Mouse (Mus musculus) E14TG2a.4 (cell line): Measurements from ENCODE around the gene Wif1.

Experiments used
- CTCF ChIP-seq: conservative IDR thresholded peaks from 2 replicates; pipeline ENCODE4 v1.5.1; 2014; ENCODE audit warnings: low read length
- NANOG ChIP-seq: IDR thresholded peaks from 2 replicates; pipeline ENCODE4 v1.6.1; 2014; ENCODE audit warnings: borderline replicate concordance, low read length, mixed read lengths

- TF ChIP-seq CTCF = no peak
- no peak for TF ChIP-seq NANOG
Measured at GRCm38 (mm10) chr10:121068003-121068402, 34.2 kb downstream of the Wif1 start.
